Mouse (Mus musculus) cerebellum, adult (tissue): ENCODE results near the gene Tmem200a.
A peak's percentile ranks its signal among the peaks of the same experiment; 100 is the strongest.

Experiments used
- ATAC-seq: cut with Nextera tagmentation; 2 replicates; pipeline ENCODE4 v1.9.2; 2017; ENCODE audit warnings: mild to moderate bottlenecking, moderate library complexity, mixed read lengths; ENCODE audit not compliant: insufficient number of reproducible peaks, low FRiP score, low TSS enrichment

Tmem200a gene

DNA sequence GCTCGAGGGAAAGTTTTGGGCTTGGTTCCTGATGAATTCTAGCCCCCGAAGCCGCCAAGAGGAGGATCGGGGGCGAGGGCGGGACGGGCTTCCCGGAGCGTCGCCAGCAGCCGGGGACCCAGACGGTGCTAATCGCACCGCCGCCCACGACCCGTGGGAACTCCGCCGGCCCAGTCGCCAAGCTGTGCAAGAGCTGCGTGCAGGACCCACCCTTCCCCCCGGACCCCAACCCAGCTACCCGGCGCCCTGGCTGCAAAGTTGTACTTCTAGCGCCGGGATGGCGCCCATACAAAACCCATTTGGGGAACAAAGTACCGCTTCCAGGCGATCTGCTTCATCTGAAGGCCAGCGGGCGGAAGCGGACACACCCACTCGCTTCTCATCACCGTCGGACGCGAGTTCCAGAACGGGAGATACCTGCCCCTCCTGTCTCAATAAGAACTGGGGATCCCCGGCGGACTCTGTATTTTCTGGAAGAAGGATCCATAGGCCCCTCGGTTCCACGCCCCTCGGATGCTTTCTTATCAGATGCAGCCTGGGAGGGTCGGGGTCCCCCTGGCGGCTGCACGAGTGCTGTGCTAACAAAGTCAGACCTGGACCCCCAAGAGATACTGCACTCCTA lies at the start of gene Tmem200a:
Tmem200a (minus strand) TSS at position 532 of the 622 bp plus-strand sequence.
- no peak for ATAC-seq

DNA sequence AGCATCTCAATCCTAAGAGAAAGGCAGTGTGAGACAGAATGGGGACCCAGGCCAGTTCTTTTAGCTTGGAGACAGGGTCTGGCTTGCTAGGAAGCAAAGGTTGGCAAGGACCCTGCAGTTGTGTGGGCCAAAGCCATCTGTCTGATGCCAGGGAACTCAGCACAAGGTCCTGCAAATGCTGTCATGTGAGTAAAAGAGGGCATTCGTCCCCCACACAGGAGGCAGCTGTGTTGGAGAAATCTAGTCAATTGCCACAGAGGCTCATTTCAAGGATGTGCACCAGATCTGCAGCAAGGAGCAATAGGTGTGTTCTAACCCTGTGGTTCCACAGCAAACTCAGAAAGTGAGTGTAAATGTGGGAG lies 41.0 kb upstream of the Tmem200a start:
- no peak for ATAC-seq

- no peak for ATAC-seq
These were observed 40.4 kb upstream of the Tmem200a start for GRCm38 (mm10) chr10:26119067-26119821.

- no peak for ATAC-seq
These were observed 35.6 kb upstream of the Tmem200a start for GRCm38 (mm10) chr10:26114409-26114808.

DNA sequence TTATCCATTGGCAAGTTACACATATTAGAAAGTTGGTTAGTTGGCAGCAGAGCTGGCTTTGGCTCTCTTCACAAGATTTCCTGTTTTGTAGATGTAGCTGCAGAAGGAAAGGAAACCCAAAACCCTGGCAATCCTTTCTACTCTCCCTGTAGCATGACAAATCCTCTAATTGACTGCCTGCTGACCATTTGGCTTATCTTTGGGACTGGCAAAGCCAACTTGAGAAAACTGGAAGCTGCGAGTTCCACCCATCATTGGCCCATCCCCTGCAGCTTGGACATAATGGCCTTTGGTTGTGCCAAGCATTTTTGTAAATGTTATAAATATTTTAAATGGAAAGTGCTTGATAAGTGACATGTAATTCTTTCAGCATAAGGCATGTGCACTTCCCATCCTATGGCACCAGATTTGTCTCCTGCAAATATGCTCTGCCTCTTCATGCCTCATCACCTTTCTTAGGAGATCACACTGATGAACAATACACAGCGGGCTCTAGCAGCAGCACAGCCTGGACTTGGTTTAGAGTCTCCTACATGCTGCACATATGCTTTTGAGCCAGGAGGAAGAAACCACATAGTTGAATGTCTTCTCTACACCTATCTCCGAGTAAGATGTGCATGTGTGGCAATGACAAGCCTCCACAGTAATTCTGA lies 24.6 kb upstream of the Tmem200a start:
- ATAC-seq = no peak

DNA sequence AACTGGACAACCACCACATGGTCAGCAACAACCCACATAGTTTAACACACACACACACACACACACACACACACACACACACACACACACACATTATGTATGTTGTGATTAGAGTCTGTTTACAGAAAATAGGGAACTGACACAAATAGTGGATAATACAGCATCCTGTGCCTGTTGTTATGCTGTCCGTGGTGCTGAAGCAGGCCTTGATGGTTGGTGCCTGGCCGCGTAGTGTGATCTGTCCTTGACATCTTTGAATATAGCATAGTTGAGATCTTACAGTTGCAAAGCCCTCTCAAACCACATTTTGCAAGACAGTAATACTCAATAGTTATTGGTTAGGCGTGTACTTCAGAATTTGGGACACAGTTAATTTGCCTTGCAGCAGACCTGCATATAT lies 3.2 kb upstream of the Tmem200a start:
- no peak for ATAC-seq

DNA sequence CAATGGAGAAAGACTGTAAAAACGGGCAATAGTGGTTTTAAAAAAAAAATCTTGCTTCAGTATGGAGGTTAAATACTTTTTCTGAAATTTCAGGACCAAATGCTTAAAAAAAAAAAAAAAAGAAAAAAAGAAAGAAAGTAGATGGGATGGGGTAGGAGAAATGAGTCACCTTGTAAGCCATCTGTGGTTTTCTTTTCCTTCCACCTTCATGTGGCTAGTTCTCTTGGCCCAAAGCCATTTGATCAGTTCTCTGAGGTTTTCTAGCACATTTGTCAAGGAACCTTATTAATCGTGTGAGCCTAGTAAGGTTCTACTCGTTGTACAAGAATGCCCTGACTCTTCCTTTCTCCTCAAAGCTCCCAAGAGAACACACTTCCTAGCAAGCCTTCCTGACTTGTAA lies 826 bp upstream of the Tmem200a start:
- ATAC-seq = no peak

- ATAC-seq = no peak
These were observed 976 bp downstream of the Tmem200a start, which contains the start of gene Gm9767 for GRCm38 (mm10) chr10:26077671-26078481. TSS of gene Gm9767 (plus strand) at chr10:26078255.

GRCm38 (mm10) chr10:26076949-26077348 lies 1.9 kb downstream of the Tmem200a start:
- no peak for ATAC-seq

GRCm38 (mm10) chr10:26071986-26072385 lies 6.9 kb downstream of the Tmem200a start:
- ATAC-seq = no peak

DNA sequence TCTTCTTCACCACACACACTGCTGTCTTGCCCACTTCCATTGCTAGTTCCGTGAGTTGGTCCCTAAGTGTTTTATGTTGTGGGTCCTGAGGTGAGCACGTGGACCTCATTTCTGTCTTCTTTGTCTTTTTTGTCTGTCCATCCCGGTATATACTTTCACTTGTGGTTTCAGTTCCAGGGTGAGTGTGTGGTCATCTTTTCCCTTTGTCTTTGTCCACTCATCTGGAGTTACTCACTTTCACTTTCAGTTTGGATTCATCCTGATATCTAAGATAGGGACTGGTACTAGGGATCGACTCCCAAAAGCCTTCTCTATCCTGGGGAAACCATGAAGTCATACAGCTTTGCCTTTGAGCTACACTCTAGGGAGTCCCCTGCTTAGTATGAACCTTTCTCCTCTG lies 15.8 kb downstream of the Tmem200a start:
- no peak for ATAC-seq

GRCm38 (mm10) chr10:26059662-26060307 lies 19.1 kb downstream of the Tmem200a start:
- no peak for ATAC-seq

- no peak for ATAC-seq
These were observed 27.7 kb downstream of the Tmem200a start for GRCm38 (mm10) chr10:26051177-26051576.

GRCm38 (mm10) chr10:26034931-26035330 lies 43.9 kb downstream of the Tmem200a start:
- ATAC-seq = peak; percentile 40; the same call in 1 of the 2 replicates

- ATAC-seq = no peak
These were observed 60.1 kb downstream of the Tmem200a start for GRCm38 (mm10) chr10:26018740-26019139.

DNA sequence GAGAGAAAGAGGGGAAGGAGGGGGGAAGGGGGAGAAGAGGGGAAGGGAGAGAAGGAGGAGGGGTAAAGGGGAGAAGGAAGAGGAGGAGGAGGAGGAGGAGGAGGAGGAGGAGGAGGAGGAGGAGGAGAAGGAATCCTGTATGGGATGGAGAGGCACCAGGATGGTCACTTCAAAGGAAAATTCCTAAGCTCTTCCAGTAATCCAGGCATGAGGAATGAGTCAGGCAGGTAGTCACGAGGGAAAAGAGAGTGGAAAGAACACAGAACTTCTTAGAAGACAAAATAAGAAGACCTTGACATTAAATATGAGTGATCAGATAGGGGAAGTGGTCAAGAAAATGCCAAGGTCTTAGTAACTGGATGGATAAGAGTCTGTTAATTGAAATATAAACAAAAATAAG lies 64.6 kb downstream of the Tmem200a start:
- ATAC-seq = no peak

- no peak for ATAC-seq
These were observed 69.9 kb downstream of the Tmem200a start for GRCm38 (mm10) chr10:26008948-26009347.

GRCm38 (mm10) chr10:26005471-26005870 lies 73.4 kb downstream of the Tmem200a start:
- no peak for ATAC-seq

DNA sequence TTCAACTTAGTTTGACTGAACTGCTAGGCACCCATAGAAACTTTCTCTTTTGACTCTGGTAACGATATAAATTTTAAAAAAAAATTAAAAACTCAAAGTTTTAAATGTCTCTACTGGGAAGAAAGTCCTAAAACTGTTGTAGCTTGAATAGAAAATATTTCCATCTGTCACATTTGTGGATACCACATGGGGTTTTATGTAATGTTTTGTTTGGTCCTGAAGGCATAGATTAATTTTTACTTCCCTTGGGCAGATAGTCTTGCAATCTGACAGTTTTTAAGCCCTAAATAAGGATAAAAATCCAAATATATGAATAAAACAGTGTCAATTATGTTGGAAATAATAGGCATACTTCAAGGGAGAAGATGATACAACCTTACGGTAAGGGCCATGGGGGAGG lies 78.0 kb downstream of the Tmem200a start:
- no peak for ATAC-seq

- ATAC-seq = peak; percentile 23; the same call in 1 of the 2 replicates
These were observed 79.4 kb downstream of the Tmem200a start for GRCm38 (mm10) chr10:25999291-25999930.
